Mouse (Mus musculus) lung, postnatal 14 days (tissue): ENCODE measurements around the gene Paf1.

ENCODE experiments used
- DNase-seq: peaks from one replicate; pipeline ENCODE4 v3.0.0; 2021

The Paf1 gene

GRCm38 (mm10) chr7:28437964-28438363 is 45.2 kb downstream of the Paf1 start:
- no peak for DNase-seq

- no peak for DNase-seq
Measured at GRCm38 (mm10) chr7:28438771-28439170, 46.0 kb downstream of the Paf1 start.

GRCm38 (mm10) chr7:28440739-28441138 is 48.0 kb downstream of the Paf1 start:
- DNase-seq = peak; percentile 59

- DNase-seq = no peak
Measured at GRCm38 (mm10) chr7:28441776-28442485, 49.2 kb downstream of the Paf1 start.

- DNase-seq = no peak
Measured at GRCm38 (mm10) chr7:28442688-28443087, 49.9 kb downstream of the Paf1 start.

- DNase-seq = no peak
Measured at GRCm38 (mm10) chr7:28444344-28444974, 51.7 kb downstream of the Paf1 start.

- DNase-seq = peak; percentile 90
Measured at GRCm38 (mm10) chr7:28446446-28446845, 53.7 kb downstream of the Paf1 start.

- DNase-seq = no peak
Measured at GRCm38 (mm10) chr7:28447101-28447830, 54.5 kb downstream of the Paf1 start.

- no peak for DNase-seq
Measured at GRCm38 (mm10) chr7:28447865-28448820, 55.4 kb downstream of the Paf1 start.
